Mouse (Mus musculus) inflammation-experienced regulatory T-cells (primary cell): ENCODE data around the gene Minos1. TPM values are rescaled to one million over a fixed set of nuclear protein-coding genes. Genes with fewer than 3 reads are reported as not detected.

Source experiments
- polyA plus RNA-seq, 2 experiments: library from polyadenylated mRNA; unstranded; fragments of 100-300 nt; shearing (Covaris generic); gene quantifications; one replicate each; pipeline ENCODE4 v1.2.1; 2017

Minos1 gene
- 100 to 1,000 TPM; 305 to 352 TPM for polyA plus RNA-seq

GRCm38 (mm10) chr4:139130701-139131549, at the start of gene Minos1:
Gene Minos1 (minus strand): TSS chr4:139131113.

GRCm38 (mm10) chr4:139092356-139093195, 38.3 kb downstream of the Minos1 start, which contains the start of gene Nbl1:
Gene Nbl1 (minus strand): TSS chr4:139092993.

GRCm38 (mm10) chr4:139075041-139075711, 55.7 kb downstream of the Minos1 start, which contains the start of gene Htr6:
Gene Htr6 (minus strand): TSS chr4:139075570.

Other genes starting within 250 kb of the Minos1 start
- 1 to 10 TPM; 3.6 to 4.6 TPM for gene Otud3, start 217.2 kb downstream of the Minos1 start, polyA plus RNA-seq
- gene Rnf186, start 164.0 kb downstream of the Minos1 start, polyA plus RNA-seq: under 1 TPM in 1 of 2 experiments, not detected in 1; 0.31 TPM
- 10 to 100 TPM; 31.2 to 42.4 TPM for gene Tmco4, start 158.2 kb downstream of the Minos1 start, polyA plus RNA-seq
- not detected for gene Htr6, start 55.5 kb downstream of the Minos1 start, polyA plus RNA-seq
- gene Nbl1, start 38.1 kb downstream of the Minos1 start, polyA plus RNA-seq: under 1 TPM; 0.26 to 0.66 TPM
- 100 to 1,000 TPM; 592 to 680 TPM for gene Capzb, start 61.8 kb upstream of the Minos1 start, polyA plus RNA-seq
- 10 to 100 TPM; 10.9 to 11.4 TPM for gene Pqlc2, start 179.6 kb upstream of the Minos1 start, polyA plus RNA-seq
- 10 to 100 TPM; 27.8 to 46.5 TPM for gene Akr7a5, start 179.6 kb upstream of the Minos1 start, polyA plus RNA-seq
- gene Mrto4, start 221.5 kb upstream of the Minos1 start, polyA plus RNA-seq: 10 to 100 TPM; 79.4 to 94.2 TPM
- 10 to 100 TPM; 46.3 to 59.0 TPM for gene Emc1, start 221.5 kb upstream of the Minos1 start, polyA plus RNA-seq
- gene Ubr4, start 221.5 kb upstream of the Minos1 start, polyA plus RNA-seq: 10 to 100 TPM; 69.0 to 73.2 TPM